Comparison of ENCODE assay signal across 15 mouse cellular contexts in the genomic region with DNA sequence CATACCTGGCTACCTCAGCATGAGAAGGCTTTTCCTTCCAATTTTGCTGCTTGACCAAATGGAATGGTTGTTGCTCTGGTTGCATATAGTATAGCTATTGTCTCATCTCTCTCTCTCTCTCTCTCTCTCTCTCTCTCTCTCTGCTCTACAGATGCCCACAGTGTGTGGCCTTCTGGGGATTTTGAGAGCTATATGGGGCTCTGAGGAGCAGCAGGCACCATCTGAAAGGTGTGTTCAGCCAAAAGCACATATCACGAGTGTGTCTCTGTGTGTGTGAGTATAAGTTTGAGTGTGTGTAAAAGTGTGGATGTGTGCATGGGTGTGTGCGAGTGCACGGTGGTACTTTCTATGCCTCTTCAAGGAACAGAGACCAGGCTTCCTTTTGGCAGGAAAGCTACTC. TPM values are rescaled to one million over a fixed set of nuclear protein-coding genes. Genes with fewer than 3 reads are reported as not detected.
"Had no signal": no experiment of that assay in that cellular context is flagged by ENCODE, and none has a peak within 500 bp of the region (broad histone marks: within the 10 kb centered on the region; RNA-seq: fewer than 3 reads in every experiment).

No protein-coding gene starts in this region.

- ATAC-seq: inflammation-experienced regulatory T-cells, adult 6 months; intestine, postnatal 0 days; liver, embryonic 12.5 days had no signal

- H3K36me3 ChIP-seq: limb, embryonic 15.5 days; liver, embryonic 12.5 days; neural tube, embryonic 12.5 days had no signal

- H3K9me3 ChIP-seq: limb, embryonic 15.5 days; liver, embryonic 12.5 days; neural tube, embryonic 12.5 days had no signal

- H3K27ac ChIP-seq: limb, embryonic 15.5 days; liver, embryonic 12.5 days; neural tube, embryonic 12.5 days; stomach, postnatal 0 days had no signal

- H3K4me3 ChIP-seq: limb, embryonic 15.5 days; liver, embryonic 12.5 days; myocyte; neural tube, embryonic 12.5 days had no signal

- DNase-seq: kidney, adult 8-10 months; layer of hippocampus, adult 9-11 months; layer of hippocampus, postnatal 36 days; lung, embryonic 14.5 days; lung, postnatal 10 days; thymus, postnatal 14 days had no signal

- H3K4me1 ChIP-seq: liver, embryonic 12.5 days had no signal

- H3K4me2 ChIP-seq: limb, embryonic 15.5 days; liver, embryonic 12.5 days; lung, embryonic 14.5 days; neural tube, embryonic 12.5 days had no signal

- H3K9ac ChIP-seq: limb, embryonic 15.5 days; liver, embryonic 12.5 days; lung, embryonic 14.5 days; neural tube, embryonic 12.5 days had no signal

RNA-seq across cellular contexts. Expression of gene En2, which starts 45.9 kb away (rescaled TPM):
- polyA plus RNA-seq: inflammation-experienced regulatory T-cells, adult 6 months; intestine, postnatal 0 days; limb, embryonic 11.5 days; limb, embryonic 15.5 days; liver, embryonic 12.5 days; liver, embryonic 16.5 days; lung, embryonic 14.5 days; myocyte; stomach, postnatal 0 days had no signal
